Mouse (Mus musculus) frontal cortex, postnatal 25 days (tissue): ENCODE results near the gene Tekt5.

Experiments
- DNase-seq, 2 experiments: peaks; one replicate each; pipeline ENCODE4 v3.0.0; 2022; ENCODE audit warnings: low spot score in 2 of 2

Gene Tekt5

DNA sequence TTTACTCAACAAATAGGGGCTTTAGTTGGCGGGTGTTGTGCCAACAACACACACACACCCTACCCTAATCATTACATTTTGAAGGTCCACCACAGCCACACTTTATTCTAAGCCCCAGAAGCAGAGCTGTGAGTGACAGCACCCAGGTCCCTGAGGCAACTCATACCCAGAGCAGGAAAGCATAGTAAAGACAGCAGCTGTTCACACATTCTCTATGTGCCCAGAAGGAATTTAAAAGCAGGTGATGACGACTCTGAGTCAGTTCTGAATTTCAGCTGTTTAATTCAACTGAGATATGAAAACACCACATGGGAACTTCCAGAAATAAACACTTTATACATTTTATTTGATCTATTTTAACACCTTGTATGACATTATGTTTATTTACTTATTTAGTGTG lies 15.8 kb downstream of the Tekt5 start:
- DNase-seq, result no peak

DNA sequence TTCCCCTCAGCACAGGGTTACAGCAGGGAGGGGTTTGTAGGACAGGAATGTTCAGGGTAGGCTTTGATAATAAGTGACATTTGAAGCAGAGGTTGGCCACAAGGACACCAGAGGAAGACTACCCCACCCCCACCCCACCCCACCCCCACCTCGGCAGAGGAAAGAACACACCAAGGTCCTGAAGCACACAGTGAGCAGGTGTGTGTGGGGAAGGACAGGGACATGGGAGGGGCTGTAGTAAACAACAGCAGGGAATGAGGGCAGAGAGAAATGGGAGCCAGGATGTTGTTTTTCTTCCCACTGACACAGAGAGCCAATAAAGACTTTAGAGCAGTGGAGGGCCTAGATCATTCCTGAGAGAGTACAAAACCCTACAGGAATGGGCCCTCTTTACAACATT lies 18.0 kb downstream of the Tekt5 start:
- no peak for DNase-seq

DNA sequence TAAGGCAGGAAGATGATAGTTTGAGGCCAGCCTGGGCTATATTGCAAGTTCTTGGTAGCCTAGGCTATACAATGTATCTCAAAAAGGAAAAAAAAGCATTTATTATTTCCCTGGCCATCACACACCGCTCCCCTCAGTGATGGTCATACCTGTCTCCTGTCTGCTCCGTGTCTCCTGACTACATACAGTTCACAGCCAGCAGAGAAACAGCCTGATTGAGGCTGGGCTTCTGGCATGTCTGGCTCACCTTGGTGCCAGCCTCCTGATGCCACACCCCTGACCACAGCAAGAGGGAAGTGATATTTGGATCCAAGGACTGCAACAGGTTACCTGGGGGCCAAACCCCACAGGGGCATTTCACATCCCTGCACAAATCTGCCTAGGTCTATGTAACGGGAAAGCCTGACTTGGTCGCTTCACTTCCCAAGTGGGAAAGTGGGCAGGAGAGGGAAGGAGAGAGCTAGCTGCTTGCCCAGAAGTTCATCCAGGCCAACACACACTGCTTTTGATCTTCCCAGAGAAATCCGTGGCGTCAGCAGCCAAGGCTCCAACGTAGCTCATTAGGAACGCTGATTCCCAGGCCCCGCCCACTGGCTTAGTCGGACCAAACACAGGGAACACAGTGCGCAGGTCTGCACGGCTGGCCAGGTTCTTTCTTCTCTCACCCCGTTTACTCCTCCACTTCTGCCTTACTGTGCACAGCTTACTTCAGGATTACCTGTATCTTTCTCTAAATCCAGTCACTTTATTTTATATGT lies 20.9 kb downstream of the Tekt5 start:
- DNase-seq, result no peak

DNA sequence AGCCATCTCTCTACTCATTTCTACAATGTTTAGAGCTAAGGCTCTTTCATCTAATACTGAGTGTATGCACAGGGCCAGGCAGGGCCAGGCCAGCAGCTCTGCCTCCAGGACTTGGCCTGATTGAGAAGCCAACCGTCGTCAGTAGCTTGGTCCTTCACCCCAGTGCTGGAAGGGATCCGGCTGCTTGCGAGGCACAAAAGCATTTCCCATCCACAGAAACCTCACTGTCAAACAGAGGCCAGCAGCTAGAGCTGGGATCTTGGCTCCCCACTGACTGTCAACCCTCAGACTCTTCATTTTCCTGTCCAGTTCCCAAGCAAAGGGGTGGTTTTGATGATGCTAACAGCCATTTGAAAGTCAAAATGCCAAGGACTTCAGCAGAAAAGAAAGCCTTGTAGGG lies 22.9 kb downstream of the Tekt5 start:
- DNase-seq, result no peak

DNA sequence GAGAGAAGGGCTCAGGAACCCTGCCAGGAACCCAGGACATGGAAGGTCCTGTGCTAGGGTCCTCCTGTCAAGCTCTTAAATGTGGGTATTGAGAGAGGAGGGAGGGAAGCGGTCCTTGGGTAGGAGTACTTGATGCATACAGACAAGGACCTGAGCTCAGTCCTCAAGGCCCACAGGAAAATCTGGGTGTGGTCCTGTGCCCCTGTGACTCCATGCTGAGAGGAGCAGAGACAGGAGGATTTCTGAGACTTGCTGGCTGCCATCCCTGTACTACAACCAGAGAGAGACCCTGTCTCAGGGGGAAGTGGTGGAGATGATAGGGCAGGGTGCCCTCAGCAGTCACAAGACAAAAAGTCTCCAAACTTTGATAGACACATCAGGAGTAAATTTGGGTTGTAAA lies 25.3 kb downstream of the Tekt5 start:
- no peak for DNase-seq

DNA sequence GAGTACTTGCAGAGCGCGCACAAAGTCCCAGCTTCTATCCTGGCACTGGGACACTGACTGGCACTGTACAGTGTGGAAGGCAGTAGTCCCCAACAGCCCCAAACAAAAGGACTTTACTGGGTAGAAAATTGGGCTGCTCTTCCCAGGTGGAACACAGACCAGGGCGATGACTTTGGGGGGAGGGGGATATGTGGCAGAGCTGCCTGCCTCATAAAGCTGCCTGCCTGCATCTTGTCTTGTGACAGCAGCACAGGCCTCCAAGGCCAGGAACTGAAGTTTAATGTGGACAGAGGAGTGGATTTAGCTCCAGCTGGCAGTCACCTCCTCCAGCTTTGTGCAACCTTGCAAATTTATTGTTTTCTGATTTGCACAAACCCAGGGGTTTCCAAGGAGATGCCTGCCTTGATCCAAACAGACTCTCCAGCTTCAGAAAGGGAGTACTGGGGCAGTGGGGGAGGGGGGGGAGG lies 25.8 kb downstream of the Tekt5 start:
- no peak for DNase-seq

DNA sequence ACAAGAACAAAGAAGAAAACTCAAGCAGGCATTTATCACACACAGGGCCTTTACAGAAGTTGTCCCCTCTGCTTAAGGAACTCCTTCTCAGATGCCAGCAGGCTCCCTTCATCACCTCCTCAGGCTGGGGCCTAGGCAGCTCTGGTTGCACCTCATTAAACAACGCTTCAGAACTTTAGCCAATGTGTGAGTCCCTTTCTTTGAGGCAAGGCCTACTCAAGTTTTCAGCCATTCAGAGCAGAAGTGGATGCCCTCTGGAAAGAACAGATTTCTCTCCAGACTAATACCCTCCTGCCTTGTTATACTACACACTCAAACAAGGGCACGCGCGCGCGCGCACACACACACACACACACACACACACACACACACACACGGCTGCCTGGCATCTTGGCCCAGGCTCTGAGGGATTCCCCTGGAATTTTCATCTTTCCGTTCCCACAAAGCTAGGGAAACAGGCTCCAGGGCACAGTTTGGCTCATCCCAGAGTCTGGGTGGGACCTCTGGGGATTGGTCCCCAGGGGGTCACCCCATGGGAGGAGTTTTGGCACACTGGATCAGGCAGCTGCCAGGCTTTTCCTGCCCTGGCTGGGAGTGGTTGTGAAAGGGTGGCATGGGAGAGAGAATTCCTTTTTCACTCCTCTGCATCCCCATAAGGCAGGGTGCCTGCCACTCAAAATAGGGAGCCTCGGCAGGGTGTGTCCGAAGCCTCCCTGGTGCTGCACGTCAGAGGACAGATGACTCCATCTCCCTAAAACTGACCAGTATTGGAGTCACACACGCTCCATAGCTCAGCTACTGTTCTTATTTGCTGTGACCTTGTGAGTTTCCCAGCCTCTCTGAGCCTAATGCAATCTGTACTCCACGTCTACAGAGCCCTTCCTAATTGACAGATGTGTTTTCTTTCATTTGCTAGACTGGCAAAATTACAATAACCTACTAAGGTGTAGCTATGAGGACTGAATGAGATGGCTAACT lies 28.8 kb downstream of the Tekt5 start:
- no peak for DNase-seq

DNA sequence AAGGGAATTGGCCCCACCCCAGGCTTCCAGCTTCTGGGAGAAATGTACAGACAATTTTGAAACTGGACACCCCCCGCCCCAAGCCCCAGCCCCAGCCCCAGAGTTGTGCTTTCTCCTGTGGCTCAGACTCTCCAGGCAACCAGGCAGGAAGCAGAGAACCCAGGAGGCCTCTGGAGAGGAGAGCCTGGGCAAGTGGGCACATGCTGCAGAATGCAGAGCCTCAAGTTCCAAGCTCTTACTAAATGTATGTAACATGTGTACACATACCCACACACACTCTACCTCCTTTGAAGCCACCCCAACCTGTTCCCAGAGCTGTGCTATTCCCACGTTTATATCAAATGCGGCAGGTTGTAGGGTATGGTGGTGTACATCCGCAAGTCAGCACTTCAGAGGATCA lies 29.5 kb downstream of the Tekt5 start:
- no peak for DNase-seq

DNA sequence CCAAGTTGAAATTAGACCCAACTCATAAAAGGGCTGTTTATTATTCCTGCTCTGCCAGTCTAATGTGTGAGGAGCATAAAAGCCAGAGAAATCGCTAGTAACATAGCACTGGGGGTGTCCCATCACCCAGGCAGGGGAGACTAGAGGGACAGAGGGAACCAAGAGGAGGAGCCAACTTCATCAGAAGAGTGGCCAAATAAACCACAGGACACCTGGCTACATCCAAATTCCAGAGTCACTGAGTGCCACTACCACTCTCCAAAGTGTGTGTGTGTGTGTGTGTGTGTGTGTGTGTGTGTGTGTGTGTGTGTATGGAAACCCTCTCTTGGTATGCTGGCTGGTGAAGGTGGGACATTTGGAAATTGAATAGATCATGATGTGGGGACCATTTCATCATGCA lies 32.2 kb downstream of the Tekt5 start:
- DNase-seq, result no peak

DNA sequence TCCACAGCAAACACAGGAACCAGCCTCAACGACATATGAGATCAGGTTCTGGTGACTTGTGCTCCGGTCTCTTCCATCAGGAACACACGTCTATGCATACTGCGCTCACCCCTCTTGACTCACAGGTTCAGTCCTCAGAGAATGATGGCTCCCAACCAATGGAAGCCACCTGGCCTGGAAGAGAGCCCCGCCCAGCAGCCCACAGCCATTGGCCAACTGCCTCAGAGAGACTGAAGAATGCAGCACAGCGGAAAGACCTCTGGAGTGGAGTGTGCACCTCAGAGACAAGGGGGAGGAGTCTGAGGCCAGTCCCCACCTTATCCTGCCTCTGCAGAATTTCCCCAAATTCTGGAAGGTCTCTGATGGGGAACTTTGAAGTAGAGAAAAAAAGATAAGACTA lies 36.0 kb downstream of the Tekt5 start:
- DNase-seq, result no peak

DNA sequence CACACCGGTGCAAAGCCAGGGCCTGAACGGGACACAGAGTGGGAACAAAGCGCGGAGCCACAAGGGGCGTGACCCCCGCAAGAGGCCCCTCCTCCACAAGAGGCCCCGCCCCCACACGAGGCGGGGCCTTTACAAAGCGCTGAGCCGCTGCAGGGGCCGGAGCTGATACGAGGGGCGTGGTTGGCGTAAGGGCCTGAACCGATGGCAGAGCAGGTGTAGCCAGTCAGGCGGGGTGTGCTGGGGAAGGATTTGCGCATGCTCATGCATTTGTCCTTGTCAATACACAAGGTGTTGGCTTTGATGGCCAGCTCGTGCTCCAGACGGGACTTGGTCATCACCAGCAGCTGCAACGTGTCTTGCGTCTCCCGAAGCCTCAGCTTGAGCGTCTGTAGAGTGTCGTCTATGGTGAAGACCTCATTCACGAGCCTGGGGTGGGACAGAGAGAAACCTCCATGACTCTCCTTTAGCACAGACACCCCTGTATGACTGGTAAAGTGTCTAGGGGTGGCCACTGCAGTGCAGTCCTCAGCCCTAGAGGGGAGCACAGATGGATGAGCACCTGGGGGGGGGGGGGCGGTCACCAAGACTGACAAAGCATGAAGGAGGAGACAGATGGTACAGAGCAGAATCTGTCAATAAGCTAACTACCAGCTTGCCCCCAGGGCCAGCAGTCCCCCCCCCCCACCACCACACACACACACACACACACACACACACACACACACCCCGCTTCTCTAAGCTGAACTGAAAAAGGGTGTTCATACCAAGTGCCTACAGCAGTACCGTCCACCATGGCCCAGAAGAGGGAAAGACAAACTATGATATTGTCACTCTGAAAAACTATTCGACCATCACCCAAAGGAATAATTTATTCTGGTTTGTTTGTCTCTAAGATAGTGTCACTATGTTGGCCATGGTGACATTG lies 37.0 kb downstream of the Tekt5 start:
- DNase-seq, result no peak

DNA sequence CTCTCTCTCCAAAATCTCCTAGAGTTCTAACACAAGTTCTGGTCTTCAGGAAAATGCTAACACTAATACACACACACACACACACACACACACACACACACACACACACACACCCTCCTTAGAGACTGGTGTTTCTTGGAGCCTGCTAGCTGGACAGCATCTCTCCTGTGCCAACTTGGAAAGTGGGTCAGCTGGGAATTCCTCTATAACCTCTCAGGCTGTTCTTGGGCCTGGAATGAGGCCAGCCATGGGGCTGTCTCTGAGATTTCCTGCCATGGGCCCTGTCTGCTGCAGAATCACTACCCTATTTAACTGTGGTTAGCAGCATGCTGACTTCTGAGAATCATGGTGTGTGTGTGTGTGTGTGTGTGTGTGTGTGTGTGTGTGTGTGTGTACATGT lies 40.3 kb downstream of the Tekt5 start:
- no peak for DNase-seq

DNA sequence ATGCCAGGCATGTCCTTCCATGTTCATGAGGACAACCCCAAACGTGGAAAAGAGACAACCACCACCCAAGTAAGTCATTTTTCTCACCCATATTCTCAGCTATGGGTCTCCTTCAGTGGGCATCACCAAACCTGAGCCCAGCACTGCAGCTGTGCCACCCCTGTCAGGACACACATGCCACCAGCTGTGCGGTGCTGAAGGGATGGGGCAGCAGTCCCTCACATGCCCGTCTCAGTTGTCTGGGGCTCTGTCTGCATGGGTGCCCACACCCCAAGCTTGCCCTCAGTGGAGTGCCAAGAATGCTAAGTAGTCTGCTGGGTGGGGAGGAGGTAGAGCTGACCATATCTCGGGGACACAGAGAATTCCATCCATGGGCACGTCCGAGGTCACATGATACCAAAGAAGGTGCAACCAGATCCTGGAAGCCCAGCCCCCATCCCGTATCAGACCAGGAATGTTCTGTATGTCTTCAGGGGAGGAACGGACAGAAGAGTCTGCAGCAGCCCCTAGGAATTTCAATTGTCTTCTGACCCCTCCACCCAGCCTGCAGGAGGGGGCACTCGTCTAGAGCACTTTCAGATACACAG lies 44.1 kb downstream of the Tekt5 start:
- DNase-seq, result no peak

DNA sequence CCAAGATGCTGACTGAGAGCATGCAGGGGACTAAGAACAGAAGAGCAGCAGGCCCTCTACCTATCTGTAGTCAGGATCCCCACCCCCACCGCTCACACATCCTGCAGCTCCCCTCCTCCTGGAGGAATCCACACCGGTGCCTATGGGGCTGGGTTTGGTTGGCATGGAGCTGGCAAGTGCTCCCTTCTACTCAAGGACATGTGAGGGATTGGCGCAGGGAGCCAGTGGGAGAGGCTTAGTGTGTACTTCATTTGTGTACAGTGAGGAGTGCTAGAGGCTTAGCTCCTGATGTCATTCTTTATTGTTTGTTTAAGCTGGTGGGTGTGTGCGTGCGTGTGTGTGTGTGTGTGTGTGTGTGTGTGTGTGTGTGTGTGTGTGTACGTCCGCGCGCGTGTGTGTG lies 45.4 kb downstream of the Tekt5 start:
- no peak for DNase-seq

DNA sequence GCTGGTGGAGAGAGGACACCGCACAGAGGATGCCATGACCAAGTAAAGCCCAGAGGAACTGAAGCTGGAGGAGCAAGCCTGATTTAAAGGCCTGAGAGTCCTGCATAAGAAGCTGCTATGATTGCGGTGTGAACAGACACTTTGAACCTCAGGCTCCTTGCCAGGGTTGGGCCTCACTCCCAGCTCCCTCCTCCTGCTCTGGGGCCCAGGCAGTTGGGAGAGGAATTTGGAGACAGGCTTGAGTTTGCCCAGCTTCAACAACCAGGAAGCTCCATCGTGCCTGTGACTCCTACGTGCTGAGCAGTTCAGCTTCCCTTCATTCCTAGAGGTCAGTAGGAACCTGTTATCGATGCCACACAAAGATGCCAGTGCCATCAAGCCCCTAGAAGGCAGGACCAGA lies 45.9 kb downstream of the Tekt5 start:
- DNase-seq, result no peak

DNA sequence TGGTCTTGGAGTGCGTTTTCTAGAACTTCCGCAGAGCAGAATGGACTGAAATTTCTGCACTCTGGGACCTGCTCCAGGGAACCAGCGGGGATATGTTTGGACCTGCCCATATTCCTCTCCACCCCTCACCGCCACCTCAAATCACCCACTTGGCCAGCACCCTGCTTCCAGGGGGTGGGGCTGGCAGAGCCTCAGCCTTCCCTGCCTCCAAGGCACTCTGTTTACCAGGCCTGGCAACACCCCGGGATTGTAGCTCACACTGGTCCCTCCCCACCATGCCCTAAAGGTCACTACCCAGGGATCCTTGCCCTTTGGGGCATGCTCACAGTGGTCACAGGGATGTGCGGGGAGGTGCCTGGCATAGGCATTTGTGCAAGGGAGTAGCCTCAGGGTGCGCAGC lies 47.7 kb downstream of the Tekt5 start:
- DNase-seq, result no peak

DNA sequence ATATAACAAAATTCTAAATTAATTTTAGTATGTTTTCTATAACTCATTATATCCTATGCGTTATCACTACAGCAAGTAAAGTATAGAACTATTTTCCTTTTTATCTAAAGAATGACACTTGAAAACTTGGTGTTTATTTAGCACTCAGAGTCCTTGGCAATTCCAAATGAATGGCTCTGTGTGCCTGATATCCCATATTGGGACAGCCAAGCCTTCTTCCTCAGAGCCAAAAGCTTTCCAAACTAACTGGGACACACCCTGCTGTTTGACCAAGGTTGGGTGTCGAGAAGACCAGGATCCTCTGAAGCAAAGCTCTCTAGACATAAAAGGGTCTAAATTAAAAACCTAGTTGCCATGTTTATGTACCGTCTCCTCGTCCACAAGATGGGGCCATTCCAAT lies 54.2 kb downstream of the Tekt5 start:
- DNase-seq, result no peak

DNA sequence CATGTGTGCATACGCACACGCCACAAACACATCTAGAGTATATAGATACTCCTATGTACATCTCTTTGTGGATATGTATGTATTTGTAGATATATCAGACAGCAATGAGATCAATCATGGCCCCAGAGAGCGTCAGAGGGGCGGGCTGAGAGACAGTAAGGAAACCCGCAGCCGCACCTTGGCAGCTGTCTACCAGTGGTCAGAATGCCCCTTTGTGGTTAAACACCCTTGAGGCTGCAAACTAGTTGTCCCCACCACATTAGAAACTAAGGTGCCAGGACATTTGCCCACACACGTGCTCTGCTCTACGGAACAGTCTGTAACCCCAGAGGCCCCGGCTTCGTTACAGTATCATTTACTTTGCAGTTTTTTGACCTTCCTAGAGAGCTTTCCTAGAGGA lies 55.4 kb downstream of the Tekt5 start:
- DNase-seq, result no peak

DNA sequence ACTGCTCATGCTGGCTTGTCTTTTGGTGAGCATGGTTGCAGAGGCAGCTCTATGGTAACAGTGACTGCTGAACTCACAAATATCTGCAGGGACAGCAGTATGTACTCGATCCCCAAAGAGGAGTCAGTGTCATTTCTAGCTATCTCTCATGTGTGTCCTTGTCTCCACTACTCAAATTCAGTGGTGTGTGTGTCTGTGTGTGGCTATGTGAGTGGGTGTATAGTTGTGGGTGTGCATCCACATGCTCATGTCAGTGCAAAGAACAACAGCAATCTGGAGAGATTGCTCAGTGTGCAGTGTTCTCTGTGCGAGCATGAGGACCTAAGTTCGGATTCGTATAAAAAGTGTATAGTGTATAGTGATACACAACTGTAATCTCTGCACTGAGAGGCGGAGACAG lies 56.7 kb downstream of the Tekt5 start:
- DNase-seq, result no peak

DNA sequence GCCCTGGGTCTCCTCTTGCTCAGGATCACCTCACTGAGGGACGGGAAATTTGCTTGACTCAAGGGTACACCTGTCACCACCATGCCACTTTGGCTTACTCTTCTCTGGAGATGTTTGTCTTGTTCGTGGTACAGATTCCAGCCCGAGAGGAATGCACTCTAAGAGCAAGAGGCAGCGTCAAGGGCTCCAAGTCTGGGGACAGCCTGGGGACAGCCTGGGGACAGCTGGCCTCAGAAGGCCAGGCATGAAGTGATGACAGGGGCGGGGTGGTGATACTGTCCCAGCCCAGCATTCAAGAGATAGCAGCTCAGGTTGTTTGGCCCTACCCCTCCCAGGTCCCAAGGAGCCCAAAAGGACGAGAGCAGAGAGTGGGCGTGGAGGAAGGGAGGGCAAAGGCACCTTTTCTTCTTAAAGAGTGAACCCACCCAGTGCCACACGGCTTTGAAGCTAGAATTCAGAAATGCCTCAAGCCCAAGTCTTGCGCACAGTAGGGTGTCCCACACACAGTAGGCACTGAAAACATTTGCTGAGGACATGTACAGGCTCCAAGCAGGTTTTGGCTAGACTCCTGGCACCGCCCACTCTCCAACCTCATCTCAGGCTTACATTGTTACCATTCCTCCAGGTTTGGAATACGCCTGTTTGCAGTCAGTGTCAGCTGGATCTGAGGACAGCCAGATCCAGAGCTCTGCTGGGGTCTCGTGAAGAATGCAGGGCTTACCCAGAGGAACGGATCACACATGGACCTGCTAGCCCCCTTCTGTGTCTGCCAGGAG lies 57.7 kb downstream of the Tekt5 start:
- DNase-seq, result no peak
